Mouse (Mus musculus) Muller cell, postnatal 12 days (primary cell): ENCODE measurements at regions not wholly inside any gene's neighbourhood (a gene's known extent, or its start where the extent isn't known, plus 50 kb on each side); places are given as distances from the start of the nearest gene placed in this dataset.

ENCODE experiments used
- DNase-seq: peaks from one replicate; pipeline ENCODE4 v3.0.0-alpha.2; 2015; ENCODE audit errors: inconsistent ontology term

DNA sequence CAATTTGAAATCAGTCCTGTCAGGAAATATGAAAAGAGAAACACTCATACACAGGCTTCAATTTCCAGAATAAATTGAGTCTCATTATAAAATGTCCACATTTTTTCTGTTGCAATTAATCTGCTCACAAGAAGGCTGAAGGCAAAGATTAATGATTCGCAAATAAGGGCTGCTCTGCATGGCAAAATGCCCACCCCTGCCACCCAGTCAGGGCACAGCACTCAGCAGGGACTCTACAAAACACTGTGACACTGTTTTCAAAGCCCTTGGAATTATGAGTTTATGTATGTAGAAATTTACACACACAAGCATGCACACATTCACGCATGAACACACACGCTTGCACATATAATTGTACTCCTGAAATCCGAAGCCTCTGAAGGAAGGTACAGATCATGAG lies 50.0 kb upstream of the Rhoj start:
- peak; percentile 25 for DNase-seq
